Mouse (Mus musculus): ENCODE measurements around the gene Uimc1. TPM values are rescaled to one million over a fixed set of nuclear protein-coding genes. Genes with fewer than 3 reads are reported as not detected.

The Uimc1 gene
- polyA plus RNA-seq, 1 experiment from 2014 or later: 25.3 TPM

DNA sequence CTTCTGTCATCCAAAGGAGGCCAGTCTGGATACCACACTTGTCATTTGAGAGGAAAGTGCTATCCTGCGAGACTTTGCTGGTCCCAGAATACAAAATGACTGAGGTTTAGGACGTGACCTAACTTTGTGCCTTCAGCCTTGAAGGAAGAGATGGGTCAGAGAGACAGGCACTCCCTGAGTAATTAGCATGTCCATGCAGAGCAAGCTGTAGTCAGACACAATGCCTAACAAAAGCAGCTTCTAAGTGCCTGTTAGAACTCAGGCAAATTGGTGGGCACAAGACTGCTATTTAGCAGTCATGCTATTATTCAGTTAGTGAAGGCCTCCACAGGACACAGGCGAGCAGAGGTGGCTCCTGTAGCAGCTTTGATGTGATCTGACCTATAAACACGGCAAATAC lies 77.8 kb downstream of the Uimc1 start:
- Histone ChIP-seq H3K9me3 (replicated peaks) (no peaks in the 10 kb centered on the region), H3K27me3 (no peaks in the 10 kb centered on the region), H3K9ac (no peak overlapping the region), H3K27ac (no peak overlapping the region), H3K4me1 (0 out of 2 replicates have a peak, but pooled peaks cover 3% of the 10 kb centered on the region), H3K36me3 (0 out of 2 replicates have a peak, but pooled peaks cover 8% of the 10 kb centered on the region), H3K4me2 (replicated peaks) (no peak overlapping the region), H3K4me3 (no peak overlapping the region)
- WGBS: 38% methylated on average over 4 of the region's 4 CpGs
- no peak for ATAC-seq (ENCODE audit: low FRiP score)

GRCm38 (mm10) chr13:55021194-55021779 lies 78.8 kb downstream of the Uimc1 start, which contains the start of gene Hk3:
Gene Hk3 (minus strand): TSS chr13:55021385.
- Histone ChIP-seq H3K36me3 (0 out of 2 replicates have a peak, but pooled peaks cover 8% of the 10 kb centered on the region), H3K27me3 (peaks cover under 1% of the 10 kb centered on the region; the same call in 1 of the 2 replicates), H3K4me2 (replicated peaks) (no peak within 1 kb of the TSS), H3K9ac (no peak within 1 kb of the TSS), H3K4me3 (no peak within 1 kb of the TSS), H3K27ac (no peak within 1 kb of the TSS), H3K9me3 (replicated peaks) (no peaks in the 10 kb centered on the region), H3K4me1 (0 out of 2 replicates have a peak, but pooled peaks cover 3% of the 10 kb centered on the region)
- WGBS: 90% methylated on average over 13 of the region's 13 CpGs
- ATAC-seq (ENCODE audit: low FRiP score): no peak

- H3K9me3 ChIP-seq (replicated peaks): no peaks in the 10 kb centered on the region
- 92% methylated on average over 4 of the region's 4 CpGs for WGBS
- no peak overlapping the region for H3K9ac ChIP-seq
- peaks cover 6% of the 10 kb centered on the region for H3K27me3 ChIP-seq
- 0 out of 2 replicates have a peak, but pooled peaks cover 3% of the 10 kb centered on the region for H3K4me1 ChIP-seq
- no peak overlapping the region for H3K27ac ChIP-seq
- no peaks in the 10 kb centered on the region for H3K36me3 ChIP-seq
- ATAC-seq (ENCODE audit: low FRiP score): no peak
- no peak overlapping the region for H3K4me3 ChIP-seq
- no peak overlapping the region for H3K4me2 ChIP-seq (replicated peaks)
Measured at GRCm38 (mm10) chr13:55020051-55020450, 80.0 kb downstream of the Uimc1 start.

DNA sequence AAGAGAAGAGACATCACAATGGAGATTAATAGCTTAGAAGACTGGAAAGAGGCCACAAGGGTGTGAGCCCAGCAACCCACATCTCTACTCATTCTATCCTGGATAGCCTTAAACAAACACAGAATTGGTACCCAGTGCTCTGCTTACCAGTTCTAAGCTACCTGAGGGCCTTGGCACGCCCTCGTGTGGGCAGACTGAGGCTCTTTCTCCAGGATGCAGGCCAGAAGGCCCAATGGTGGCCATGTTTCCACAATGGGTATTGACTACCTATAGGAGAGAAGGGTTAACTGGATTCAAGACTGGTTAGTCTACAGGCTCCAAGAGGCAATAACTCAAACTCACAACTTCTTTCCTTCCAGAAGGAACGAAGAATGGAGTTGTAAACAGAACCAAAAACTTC lies 80.9 kb downstream of the Uimc1 start:
- Histone ChIP-seq H3K9me3 (replicated peaks) (no peaks in the 10 kb centered on the region), H3K4me1 (0 out of 2 replicates have a peak, but pooled peaks cover 4% of the 10 kb centered on the region), H3K4me3 (no peak overlapping the region), H3K27me3 (peaks cover 15% of the 10 kb centered on the region), H3K27ac (no peak overlapping the region), H3K9ac (no peak overlapping the region), H3K4me2 (replicated peaks) (no peak overlapping the region), H3K36me3 (no peaks in the 10 kb centered on the region)
- 72% methylated on average over 3 of the region's 3 CpGs for WGBS
- no peak for ATAC-seq (ENCODE audit: low FRiP score)

- H3K27ac ChIP-seq: no peak overlapping the region
Measured at GRCm38 (mm10) chr13:55018700-55019099, 81.4 kb downstream of the Uimc1 start.

GRCm38 (mm10) chr13:55017898-55018599 lies 82.1 kb downstream of the Uimc1 start:
- Histone ChIP-seq H3K4me3 (no peak overlapping the region), H3K4me2 (replicated peaks) (no peak overlapping the region), H3K27ac (no peak overlapping the region), H3K27me3 (peaks cover 19% of the 10 kb centered on the region), H3K4me1 (0 out of 2 replicates have a peak, but pooled peaks cover 6% of the 10 kb centered on the region), H3K36me3 (no peaks in the 10 kb centered on the region), H3K9me3 (replicated peaks) (no peaks in the 10 kb centered on the region), H3K9ac (no peak overlapping the region)
- ATAC-seq (ENCODE audit: low FRiP score): no peak
- 81% methylated on average over 8 of the region's 8 CpGs for WGBS

More at GRCm38 (mm10) chr13:55018700-55019099, 81.4 kb downstream of the Uimc1 start:
- no peaks in the 10 kb centered on the region for H3K9me3 ChIP-seq (replicated peaks)
- H3K27me3 ChIP-seq: peaks cover 16% of the 10 kb centered on the region
- H3K4me1 ChIP-seq: 0 out of 2 replicates have a peak, but pooled peaks cover 6% of the 10 kb centered on the region
- 89% methylated on average over 9 of the region's 9 CpGs for WGBS
- no peak overlapping the region for H3K4me3 ChIP-seq
- H3K36me3 ChIP-seq: no peaks in the 10 kb centered on the region
- H3K4me2 ChIP-seq (replicated peaks): no peak overlapping the region
- no peak overlapping the region for H3K9ac ChIP-seq
- no peak for ATAC-seq (ENCODE audit: low FRiP score)

GRCm38 (mm10) chr13:55017154-55017897 lies 82.8 kb downstream of the Uimc1 start:
- peaks cover 6% of the 10 kb centered on the region; the same call in 1 of the 2 replicates for H3K4me1 ChIP-seq
- H3K27ac ChIP-seq: no peak overlapping the region
- H3K4me2 ChIP-seq (replicated peaks): no peak overlapping the region
- H3K36me3 ChIP-seq: no peaks in the 10 kb centered on the region
- peaks cover 19% of the 10 kb centered on the region for H3K27me3 ChIP-seq
- WGBS: 91% methylated on average over 12 of the region's 12 CpGs
- no peak overlapping the region for H3K9ac ChIP-seq
- ATAC-seq (ENCODE audit: low FRiP score): no peak
- H3K9me3 ChIP-seq (replicated peaks): no peaks in the 10 kb centered on the region
- no peak overlapping the region for H3K4me3 ChIP-seq

DNA sequence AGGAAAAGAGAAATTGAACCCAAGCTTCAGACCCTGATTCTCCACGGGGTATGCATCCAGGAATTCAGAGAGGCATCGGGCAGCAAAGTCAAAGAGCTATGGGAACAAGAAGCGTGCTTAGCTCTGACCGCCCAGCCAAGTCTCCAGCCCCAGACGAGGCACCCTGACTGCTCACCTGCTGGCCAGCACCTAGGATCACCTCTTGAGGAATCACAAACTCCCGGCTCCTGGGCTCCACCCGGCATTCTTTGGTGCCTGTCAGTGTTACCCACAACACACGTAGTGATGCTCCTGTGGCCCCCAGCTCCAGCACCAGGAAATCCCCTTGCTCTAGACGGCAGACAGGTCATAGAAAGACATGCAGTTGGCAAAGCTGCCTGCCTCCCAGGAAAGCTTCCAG lies 85.6 kb downstream of the Uimc1 start:
- no peak for ATAC-seq (ENCODE audit: low FRiP score)
- H3K27me3 ChIP-seq: peaks cover 42% of the 10 kb centered on the region
- 32% methylated on average over 9 of the region's 9 CpGs for WGBS

GRCm38 (mm10) chr13:55013702-55014344 lies 86.3 kb downstream of the Uimc1 start:
- Histone ChIP-seq H3K27ac (no peak overlapping the region), H3K27me3 (peaks cover 45% of the 10 kb centered on the region), H3K4me1 (peaks cover 13% of the 10 kb centered on the region), H3K4me3 (no peak overlapping the region), H3K9me3 (replicated peaks) (no peaks in the 10 kb centered on the region), H3K4me2 (replicated peaks) (no peak overlapping the region), H3K9ac (no peak overlapping the region), H3K36me3 (no peaks in the 10 kb centered on the region)
- no peak for ATAC-seq (ENCODE audit: low FRiP score)
- WGBS: 8% methylated on average over 9 of the region's 9 CpGs

More for the DNA sequence above, 85.6 kb downstream of the Uimc1 start:
- H3K4me3 ChIP-seq: no peak overlapping the region
- H3K4me2 ChIP-seq (replicated peaks): no peak overlapping the region
- no peak overlapping the region for H3K27ac ChIP-seq
- no peaks in the 10 kb centered on the region for H3K9me3 ChIP-seq (replicated peaks)
- no peaks in the 10 kb centered on the region for H3K36me3 ChIP-seq
- H3K4me1 ChIP-seq: peaks cover 10% of the 10 kb centered on the region; the same call in 1 of the 2 replicates
- no peak overlapping the region for H3K9ac ChIP-seq

DNA sequence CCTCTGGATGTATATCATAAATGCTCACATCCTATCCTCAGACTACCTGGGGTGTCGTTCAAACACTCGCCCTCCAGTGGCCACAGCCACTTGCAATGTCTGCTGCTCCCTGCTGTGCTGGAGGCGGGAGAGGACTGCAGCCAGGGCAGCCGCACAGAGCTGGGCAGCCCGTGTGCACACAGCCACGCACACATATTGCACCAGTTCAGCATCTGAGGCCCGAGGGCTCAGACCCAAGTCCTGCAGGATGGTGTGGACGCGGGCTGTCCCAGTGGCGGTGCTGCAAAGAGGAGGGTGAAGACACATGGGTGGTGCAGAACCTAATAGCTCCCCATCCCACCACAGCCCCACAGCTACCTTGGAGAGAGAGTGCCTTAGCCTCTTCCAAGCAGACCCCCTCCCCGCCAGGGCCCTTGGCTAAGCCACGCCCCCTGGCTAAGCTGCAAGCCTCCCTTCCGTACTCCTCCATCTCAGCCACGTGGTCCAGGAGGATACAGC lies 88.1 kb downstream of the Uimc1 start:
- peaks cover 46% of the 10 kb centered on the region for H3K27me3 ChIP-seq
- H3K36me3 ChIP-seq: no peaks in the 10 kb centered on the region
- peak; percentile 33; the same call in 1 of the 2 replicates for ATAC-seq (ENCODE audit: low FRiP score)
- H3K4me2 ChIP-seq (replicated peaks): peak overlapping the region; percentile 2; the same call in 1 of the 2 replicates
- H3K4me3 ChIP-seq: no peak overlapping the region
- peaks cover 26% of the 10 kb centered on the region for H3K4me1 ChIP-seq
- H3K27ac ChIP-seq: no peak overlapping the region
- H3K9me3 ChIP-seq (replicated peaks): no peaks in the 10 kb centered on the region
- H3K9ac ChIP-seq: no peak overlapping the region
- 7% methylated on average over 14 of the region's 14 CpGs for WGBS

DNA sequence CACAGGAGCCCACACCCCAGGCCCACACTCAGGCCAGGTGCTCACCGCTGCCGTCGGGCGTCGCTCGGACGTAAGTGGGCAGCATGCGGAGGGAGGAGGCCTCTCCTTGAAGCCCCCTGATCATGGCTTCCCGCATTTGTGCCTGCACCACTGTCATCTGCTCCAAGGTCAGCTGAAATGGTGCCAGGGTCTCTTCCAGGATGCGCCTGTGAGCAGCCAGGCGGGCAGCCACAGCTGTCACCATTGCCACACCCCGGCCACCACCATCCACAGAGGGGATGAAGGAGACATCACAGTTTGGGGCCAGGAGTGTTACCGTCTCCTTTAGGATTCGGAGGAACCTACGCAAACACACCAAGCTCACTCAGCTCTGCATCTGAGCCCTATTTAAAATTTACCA lies 89.0 kb downstream of the Uimc1 start:
- Histone ChIP-seq H3K36me3 (no peaks in the 10 kb centered on the region), H3K27me3 (peaks cover 53% of the 10 kb centered on the region), H3K4me3 (no peak overlapping the region), H3K4me2 (replicated peaks) (no peak overlapping the region), H3K9me3 (replicated peaks) (no peaks in the 10 kb centered on the region), H3K27ac (no peak overlapping the region), H3K9ac (no peak overlapping the region), H3K4me1 (peaks cover 31% of the 10 kb centered on the region)
- 83% methylated on average over 15 of the region's 15 CpGs for WGBS
- no peak for ATAC-seq (ENCODE audit: low FRiP score)
